In the genomic region with DNA sequence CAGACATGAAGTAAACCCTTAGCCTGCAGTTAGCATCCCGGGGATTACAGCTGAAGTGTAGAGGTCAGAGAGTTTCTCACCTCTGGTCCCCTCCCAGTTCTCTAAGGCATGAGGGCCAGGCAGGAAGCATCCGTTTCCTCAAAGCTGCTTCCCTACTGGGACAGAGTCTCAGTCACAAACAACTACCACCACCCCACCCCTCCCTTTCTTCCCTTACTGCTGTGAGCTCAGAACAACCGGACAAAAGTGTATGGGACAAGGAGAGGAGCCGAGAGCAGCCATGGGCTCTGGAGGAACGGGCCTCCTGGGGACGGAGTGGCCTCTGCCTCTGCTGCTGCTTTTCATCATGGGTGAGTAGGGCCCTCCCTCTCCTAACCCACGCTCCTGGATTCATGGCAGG, we compare ENCODE assay signal across 10 mouse cellular contexts. TPM values are rescaled to one million over a fixed set of nuclear protein-coding genes. Genes with fewer than 3 reads are reported as not detected.
DNase-seq lines count a peak whose midpoint lies in the region; ATAC-seq and TF ChIP-seq lines count a peak whose summit lies in the region.
"Had no signal": no experiment of that assay in that cellular context is flagged by ENCODE, and none has a peak within 500 bp of the region (broad histone marks: within the 10 kb centered on the region; RNA-seq: fewer than 3 reads in every experiment).

A gene (plus strand): TSS at position 96 of the 400 bp plus-strand sequence.

- peak within 1 kb of the TSS; percentile 76 for H3K4me3 ChIP-seq in liver, adult 2 months (ENCODE audit: insufficient read depth, low read depth, low read length)
- H3K4me3 ChIP-seq in kidney, embryonic 15.5 days (replicated peaks) = peak within 1 kb of the TSS; percentile 35

- 36% methylated on average over 7 of the region's 7 CpGs for WGBS in liver, adult 2 months
- 10% methylated on average over 7 of the region's 7 CpGs for WGBS in kidney, embryonic 15.5 days

- no peak for TF ChIP-seq POLR2A in liver, adult 2 months (IDR thresholded peaks at IDR 0.05; ENCODE audit: extremely low read depth, insufficient read depth, low read length)

- H3K27ac ChIP-seq in liver, adult 2 months (replicated peaks; ENCODE audit: insufficient read depth, low read depth, low read length) = peak within 1 kb of the TSS; percentile 89
- peak within 1 kb of the TSS; percentile 69 for H3K27ac ChIP-seq in kidney, embryonic 15.5 days
- H3K27ac ChIP-seq: macrophage had no signal

- peak within 1 kb of the TSS; percentile 35; the same call in 1 of the 2 replicates for H3K4me2 ChIP-seq in kidney, embryonic 15.5 days

- no peaks in the 10 kb centered on the region; the same call in 1 of the 2 replicates for H3K36me3 ChIP-seq in liver, adult 2 months (ENCODE audit: control insufficient read depth, insufficient read depth, low read length)
- no peaks in the 10 kb centered on the region for H3K36me3 ChIP-seq in kidney, embryonic 15.5 days

- peak; percentile 7 for DNase-seq in liver, adult 2 months (ENCODE audit: extremely low read depth, low read depth, low spot score)
- DNase-seq in liver = no peak
- peak; percentile 55 to 83 for DNase-seq in heart, adult 9 months (ENCODE audit: low spot score in 2 of 2)
- peak; percentile 55 to 64 for DNase-seq in lung, postnatal 4 days
- no peak for DNase-seq in layer of hippocampus, postnatal 14 days (ENCODE audit: low spot score in 2 of 2)
- DNase-seq in right cerebral cortex, postnatal 25 days = no peak
- no peak for DNase-seq in thymus, adult 18-20 months

- H3K9me3 ChIP-seq in kidney, embryonic 15.5 days (replicated peaks) = no peaks in the 10 kb centered on the region

- 0 out of 2 replicates have a peak, but pooled peaks have one; percentile 29 for ATAC-seq in kidney, embryonic 15.5 days (replicated peaks; ENCODE audit: low FRiP score)

- H3K79me2 ChIP-seq in liver, adult 2 months (ENCODE audit: control insufficient read depth, insufficient read depth, low read length) = no peaks in the 10 kb centered on the region

- H3K9ac ChIP-seq in liver, adult 2 months (ENCODE audit: low read depth, low read length) = peak within 1 kb of the TSS; percentile 70
- H3K9ac ChIP-seq in kidney, embryonic 15.5 days = 0 out of 2 replicates have a peak within 1 kb of the TSS, but pooled peaks have one; percentile 21

- H3K27me3 ChIP-seq in liver, adult 2 months (ENCODE audit: control insufficient read depth, insufficient read depth, low read length) = no peaks in the 10 kb centered on the region
- peaks cover 3% of the 10 kb centered on the region for H3K27me3 ChIP-seq in kidney, embryonic 15.5 days

- TF ChIP-seq CTCF in liver, adult 2 months (IDR thresholded peaks at IDR 0.05; ENCODE audit: low read depth, low read length) = no peak

- H3K4me1 ChIP-seq in liver, adult 2 months (ENCODE audit: control insufficient read depth, insufficient read depth, low read length) = no peaks in the 10 kb centered on the region
- H3K4me1 ChIP-seq in kidney, embryonic 15.5 days = 0 out of 2 replicates have a peak, but pooled peaks cover 2% of the 10 kb centered on the region

RNA-seq across cellular contexts. Expression of the gene that starts here (rescaled TPM):
- total RNA-seq in liver, adult 2 months (2014; rRNA removed) = 3.6 and 6.8 TPM in 2 replicates
- 5.0 and 7.4 TPM in 2 replicates for polyA plus RNA-seq in liver, adult 2 months (2012; rRNA removed)
- 15.8 and 19.6 TPM in 2 replicates for polyA plus RNA-seq in kidney, embryonic 15.5 days (2015; fragmentation: Nextera tagmentation; extraction: Ambion mirVana)
- 1 to 10 TPM; 7.6 to 9.9 TPM for total RNA-seq in layer of hippocampus, postnatal 14 days (2021)
- total RNA-seq: MEL had no signal
- polyA plus RNA-seq: macrophage had no signal

Comparison
In these comparisons a context has a peak if more than half of its experiments do, and no peak if none do; other contexts are left out.
1. DNase-seq: peak in liver, adult 2 months (single experiment), heart, adult 9 months (2 of 2) and lung, postnatal 4 days (2 of 2); none in liver (single experiment), layer of hippocampus, postnatal 14 days (0 of 2), right cerebral cortex, postnatal 25 days (single experiment) and thymus, adult 18-20 months (0 of 2).